Mouse (Mus musculus) bone marrow, adult 2 months (tissue): ENCODE measurements at regions not wholly inside any gene's neighbourhood (a gene's known extent, or its start where the extent isn't known, plus 50 kb on each side); places are given as distances from the start of the nearest gene placed in this dataset.

Experiments
- H3K27ac ChIP-seq: fragments of 200-500 bp; 2 replicates; pipeline ENCODE4 v1.5.1; 2012; ENCODE audit warnings: low read depth, mild to moderate bottlenecking, control low read depth, inconsistent platforms, low read length; ENCODE audit not compliant: control insufficient read depth, poor library complexity, insufficient read depth
- H3K4me1 ChIP-seq: fragments of 200-500 bp; 2 replicates; pipeline ENCODE4 v1.6.1; 2011; ENCODE audit warnings: low read length; ENCODE audit not compliant: control insufficient read depth, insufficient read depth
- H3K4me3 ChIP-seq: fragments of 200-500 bp; replicated peaks from 2 replicates; pipeline ENCODE3; 2011; ENCODE audit warnings: mild to moderate bottlenecking, low read depth, low read length, control low read depth; ENCODE audit not compliant: control insufficient read depth
- CTCF ChIP-seq: fragments of 200-500 bp; IDR thresholded peaks from 2 replicates; pipeline ENCODE4 v1.5.1; 2011; ENCODE audit warnings: low read length, control low read depth; ENCODE audit not compliant: control insufficient read depth, insufficient read depth
- POLR2A ChIP-seq: fragments of 200-500 bp; IDR thresholded peaks from 2 replicates; pipeline ENCODE4 v1.6.1; 2011; ENCODE audit warnings: low read depth, mild to moderate bottlenecking, control low read depth, low read length, borderline replicate concordance; ENCODE audit not compliant: control insufficient read depth
- WGBS: fragments of 180-500 bp; shearing (Covaris S2); methylation state at CpG from one replicate; pipeline ENCODE4 v1.1.7; 2018; 5-methylcytosine and 5-hydroxymethylcytosine counted together

GRCm38 (mm10) chr2:160485097-160485496 lies 118.2 kb upstream of the Mafb start:
- no peaks in the 10 kb centered on the region; the same call in 1 of the 2 replicates for H3K4me1 ChIP-seq
- H3K27ac ChIP-seq: no peak overlapping the region
- TF ChIP-seq CTCF (no peak), POLR2A (no peak)
- WGBS: 81% methylated on average over 5 of the region's 5 CpGs
- H3K4me3 ChIP-seq: no peak overlapping the region

- 85% methylated on average over 5 of the region's 5 CpGs for WGBS
- H3K27ac ChIP-seq: no peak overlapping the region
Measured at GRCm38 (mm10) chr2:160485515-160485914, 118.7 kb upstream of the Mafb start.

GRCm38 (mm10) chr2:160499726-160500125 lies 132.9 kb upstream of the Mafb start:
- no peak overlapping the region for H3K4me3 ChIP-seq
- H3K27ac ChIP-seq: no peak overlapping the region
- WGBS: 27% methylated on average over 1 of the region's 1 CpGs
- H3K4me1 ChIP-seq: no peaks in the 10 kb centered on the region
- no peak for TF ChIP-seq CTCF

More at GRCm38 (mm10) chr2:160485515-160485914, 118.7 kb upstream of the Mafb start:
- H3K4me3 ChIP-seq: no peak overlapping the region
- TF ChIP-seq POLR2A (no peak), CTCF (no peak)
- no peaks in the 10 kb centered on the region; the same call in 1 of the 2 replicates for H3K4me1 ChIP-seq

- 69% methylated on average over 2 of the region's 2 CpGs for WGBS
- Histone ChIP-seq H3K27ac (no peak overlapping the region), H3K4me3 (no peak overlapping the region), H3K4me1 (no peaks in the 10 kb centered on the region)
- TF ChIP-seq POLR2A: no peak
- no peak for TF ChIP-seq CTCF
Measured at GRCm38 (mm10) chr2:160502901-160503300, 136.0 kb upstream of the Mafb start.

GRCm38 (mm10) chr2:160503597-160504393 lies 136.9 kb upstream of the Mafb start:
- no peak overlapping the region for H3K4me3 ChIP-seq
- no peak for TF ChIP-seq CTCF
- TF ChIP-seq POLR2A: no peak
- no peaks in the 10 kb centered on the region for H3K4me1 ChIP-seq
- H3K27ac ChIP-seq: no peak overlapping the region
- 77% methylated on average over 16 of the region's 16 CpGs for WGBS

- Histone ChIP-seq H3K27ac (no peak overlapping the region), H3K4me3 (no peak overlapping the region), H3K4me1 (no peaks in the 10 kb centered on the region)
- TF ChIP-seq POLR2A (no peak), CTCF (no peak)
- 87% methylated on average over 4 of the region's 4 CpGs for WGBS
Measured at GRCm38 (mm10) chr2:160504394-160504657, 137.5 kb upstream of the Mafb start.

- 68% methylated on average over 9 of the region's 9 CpGs for WGBS
- Histone ChIP-seq H3K4me1 (no peaks in the 10 kb centered on the region), H3K4me3 (no peak overlapping the region), H3K27ac (no peak overlapping the region)
- no peak for TF ChIP-seq CTCF
- TF ChIP-seq POLR2A: no peak
Measured at GRCm38 (mm10) chr2:160507371-160507770, 138.3 kb upstream of the Top1 start.

- H3K27ac ChIP-seq: no peak overlapping the region; the same call in 1 of the 2 replicates
- WGBS: 70% methylated on average over 22 of the region's 22 CpGs
- TF ChIP-seq POLR2A: no peak
- no peak for TF ChIP-seq CTCF
- H3K4me1 ChIP-seq: no peaks in the 10 kb centered on the region
- no peak overlapping the region for H3K4me3 ChIP-seq
Measured at GRCm38 (mm10) chr2:160507816-160508564, 137.7 kb upstream of the Top1 start.
